Mouse (Mus musculus) c-Kit-positive CD71-negative TER-119-negative erythroid progenitor cells, embryonic 14.5 days (primary cell): ENCODE results near the gene Emc3.

ENCODE experiments used
- DNase-seq: peaks from one replicate; pipeline ENCODE4 v3.0.0-alpha.2; 2013; ENCODE audit warnings: low read depth

The Emc3 gene

GRCm38 (mm10) chr6:113530932-113531839, at the start of gene Emc3, which contains the start of gene Fancd2:
Gene Emc3 (minus strand): TSS chr6:113531652.
Gene Fancd2 (plus strand): TSS chr6:113531682.
- peak; percentile 73 for DNase-seq

- DNase-seq: no peak
These were observed 47.9 kb upstream of the Emc3 start for GRCm38 (mm10) chr6:113579306-113579705.

GRCm38 (mm10) chr6:113576044-113576443, 44.6 kb upstream of the Emc3 start:
- DNase-seq: no peak

- DNase-seq: no peak
These were observed 33.1 kb upstream of the Emc3 start for GRCm38 (mm10) chr6:113564557-113564956.

GRCm38 (mm10) chr6:113559736-113560135, 28.3 kb upstream of the Emc3 start:
- DNase-seq: no peak

GRCm38 (mm10) chr6:113543906-113544481, 12.5 kb upstream of the Emc3 start:
- no peak for DNase-seq

GRCm38 (mm10) chr6:113541610-113542009, 10.2 kb upstream of the Emc3 start:
- DNase-seq: no peak

- DNase-seq: no peak
These were observed 3.4 kb upstream of the Emc3 start for GRCm38 (mm10) chr6:113534886-113535285.

- no peak for DNase-seq
These were observed 470 bp upstream of the Emc3 start for GRCm38 (mm10) chr6:113531840-113532404.

- DNase-seq: no peak
These were observed 8.0 kb downstream of the Emc3 start for GRCm38 (mm10) chr6:113523420-113523819.

- DNase-seq: no peak
These were observed 9.1 kb downstream of the Emc3 start for GRCm38 (mm10) chr6:113522310-113522709.

- DNase-seq: no peak
These were observed 13.9 kb downstream of the Emc3 start for GRCm38 (mm10) chr6:113517434-113518080.

GRCm38 (mm10) chr6:113514600-113514999, 16.9 kb downstream of the Emc3 start:
- no peak for DNase-seq

- DNase-seq: no peak
These were observed 17.5 kb downstream of the Emc3 start for GRCm38 (mm10) chr6:113513944-113514343.

- DNase-seq: no peak
These were observed 22.5 kb downstream of the Emc3 start for GRCm38 (mm10) chr6:113508947-113509280.

- DNase-seq: no peak
These were observed 23.0 kb downstream of the Emc3 start for GRCm38 (mm10) chr6:113508272-113508946.

GRCm38 (mm10) chr6:113507130-113507529, 24.3 kb downstream of the Emc3 start:
- no peak for DNase-seq

GRCm38 (mm10) chr6:113505689-113506088, 25.8 kb downstream of the Emc3 start:
- no peak for DNase-seq

GRCm38 (mm10) chr6:113502801-113503200, 28.7 kb downstream of the Emc3 start:
- DNase-seq: no peak

- DNase-seq: no peak
These were observed 29.9 kb downstream of the Emc3 start, which contains the start of gene Prrt3 for GRCm38 (mm10) chr6:113501388-113502084. Gene Prrt3 (minus strand): TSS chr6:113501931.

GRCm38 (mm10) chr6:113499346-113499745, 32.1 kb downstream of the Emc3 start:
- DNase-seq: no peak
